Mouse (Mus musculus) heart, postnatal 14 days (tissue): Measurements from ENCODE around the gene AF366264. TPM values are rescaled to one million over a fixed set of nuclear protein-coding genes. Genes with fewer than 3 reads are reported as not detected.
"Not testable (repeated sequence)": the region's sequence is repeated elsewhere in the genome, so short reads cannot be mapped to it uniquely, and the experiment has no call there.

Experiments used
- DNase-seq, 2 experiments: peaks; one replicate each; pipeline ENCODE4 v3.0.0; 2021 to 2022
- intact Hi-C: fragments of 180-260 bp; cut with DNase I; formaldehyde crosslinking; loops from one replicate; pipeline ENCODE4 v1.15.1; 2025
- long read RNA-seq, 2 experiments: library from polyadenylated mRNA; stranded (forward); transcript quantifications; one replicate each; pipeline ENCODE4 v2.0.0; 2021
- total RNA-seq, 2 experiments: library from RNA; stranded (reverse); gene quantifications; 2 replicates each; pipeline ENCODE4 v1.2.3; 2021

AF366264 gene
- total RNA-seq, result not detected
- long read RNA-seq, experiment 1, result 0 reads
- long read RNA-seq, experiment 2, result 0 reads

DNA sequence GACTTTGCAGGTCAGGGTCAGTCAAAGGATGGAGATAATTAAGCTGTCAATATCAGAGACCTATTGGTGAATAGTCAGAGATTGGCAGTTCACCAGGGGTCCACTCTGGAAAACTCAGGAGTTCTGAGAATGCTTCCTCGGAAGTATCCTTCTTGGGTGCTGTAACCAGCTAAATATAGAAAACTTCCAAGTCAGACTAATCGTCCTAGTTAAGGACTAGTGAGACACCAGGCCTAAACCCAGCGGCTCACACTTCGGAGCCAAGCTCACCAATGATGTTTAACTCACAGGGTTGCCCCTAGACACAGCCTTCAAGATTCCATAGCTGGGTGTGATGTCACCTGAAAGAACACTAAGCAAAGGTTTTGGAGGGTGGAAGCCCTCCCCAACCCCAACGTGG lies at the start of gene AF366264:
Gene AF366264, minus strand, starts transcription at position 101 of the 400 bp plus-strand sequence.
- intact Hi-C loops, DNase-seq: not testable (repeated sequence)

DNA sequence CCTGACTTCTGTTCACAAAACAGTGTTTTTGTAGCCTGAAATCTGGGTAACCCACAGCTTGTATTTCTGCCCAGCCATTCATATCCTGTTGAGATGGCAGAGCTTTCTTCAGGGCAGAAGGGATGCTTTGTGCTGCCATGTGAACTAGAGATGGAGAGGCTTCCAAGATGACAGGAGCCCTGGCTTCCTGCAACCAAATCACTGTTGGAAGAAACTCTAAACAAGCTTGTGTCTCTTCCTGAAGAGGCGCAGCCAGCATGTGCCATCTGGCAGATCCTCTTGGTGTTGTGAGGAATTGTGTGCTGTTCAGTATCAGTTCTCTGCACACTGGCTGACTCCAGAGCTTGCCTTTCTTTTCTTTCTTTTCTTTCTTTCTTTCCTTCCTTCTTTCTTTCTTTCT lies 5.1 kb upstream of the AF366264 start:
- intact Hi-C loops, DNase-seq: not testable (repeated sequence)

DNA sequence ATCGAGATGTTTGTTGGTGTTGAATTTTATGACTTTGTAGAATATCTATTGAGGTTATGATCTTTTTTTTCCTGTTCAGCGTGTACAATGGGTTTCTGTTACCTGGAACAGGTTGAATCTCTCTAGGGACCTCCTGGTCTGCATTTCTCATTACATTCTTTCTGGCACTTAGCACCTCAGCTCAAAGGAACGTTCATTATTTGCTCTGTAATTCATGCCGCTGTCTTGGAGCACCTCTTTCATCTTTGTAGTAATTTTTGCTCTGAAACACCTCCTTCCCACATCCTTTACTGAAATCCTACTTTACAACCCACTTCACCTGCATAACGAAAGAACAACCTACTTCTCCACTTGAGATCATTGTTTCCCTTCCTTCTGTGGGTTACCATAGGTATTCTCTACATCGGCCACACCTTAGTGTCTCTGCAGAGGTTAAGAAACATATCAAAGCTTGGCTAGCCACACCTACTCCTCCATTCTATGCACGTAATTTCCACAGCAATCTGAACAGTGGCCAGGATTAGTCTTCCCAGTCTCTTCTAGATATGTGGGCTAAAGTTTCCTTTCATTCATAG lies 9.5 kb downstream of the AF366264 start:
- intact Hi-C loops, result no loop called here
- no peak for DNase-seq

DNA sequence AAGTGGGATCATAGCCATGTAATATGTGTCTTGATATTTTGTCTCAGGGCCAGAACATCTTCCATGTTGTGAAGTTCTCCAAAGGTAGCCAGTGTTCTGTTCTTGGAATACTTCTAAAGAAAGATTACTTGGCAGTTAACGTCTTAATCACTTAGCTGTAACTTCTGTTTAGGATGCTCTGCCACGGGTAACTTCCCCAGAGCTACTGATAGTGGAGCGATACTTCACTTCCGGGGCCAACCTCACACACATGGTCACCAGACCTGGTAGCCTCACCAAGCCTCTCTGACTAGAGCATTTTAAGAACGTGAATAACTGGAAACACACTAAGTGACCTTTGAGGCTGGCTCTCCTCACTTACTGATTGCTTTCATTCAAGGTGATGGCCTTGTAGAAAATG lies 38.6 kb downstream of the AF366264 start:
- intact Hi-C loops, result no loop called here
- DNase-seq, result no peak

DNA sequence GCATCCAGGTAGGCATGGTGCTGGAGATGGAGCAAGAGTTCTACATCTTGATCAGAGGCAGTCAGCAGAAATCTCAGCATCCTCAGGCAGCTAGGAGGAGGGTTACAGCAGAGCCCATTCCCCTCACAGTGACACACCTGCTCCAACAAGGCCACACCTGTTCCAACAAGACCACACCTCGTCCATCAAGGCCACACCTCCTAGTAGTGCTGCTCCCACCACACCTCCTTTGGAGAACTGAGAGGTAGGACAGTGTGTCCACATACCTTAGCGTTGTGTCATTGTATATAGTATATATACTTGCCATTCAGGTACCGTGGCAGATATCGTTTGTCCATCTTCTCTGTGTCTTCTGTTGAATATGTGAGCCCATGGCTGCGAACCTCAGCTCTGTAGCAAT lies 40.5 kb downstream of the AF366264 start:
- no peak for DNase-seq
- intact Hi-C loops, result no loop called here

GRCm38 (mm10) chr8:13793746-13794101 lies 44.5 kb downstream of the AF366264 start:
- intact Hi-C loops, result no loop called here
- no peak for DNase-seq

- intact Hi-C loops, result no loop called here
Measured at GRCm38 (mm10) chr8:13793097-13793745, 45.0 kb downstream of the AF366264 start.

GRCm38 (mm10) chr8:13789606-13790005 lies 48.6 kb downstream of the AF366264 start:
- intact Hi-C loops, result loop anchor here (5.0 kb wide), 2 partner anchors 83 to 98 kb away; no protein-coding TSS in a partner anchor
- DNase-seq, result no peak

More at GRCm38 (mm10) chr8:13793097-13793745, 45.0 kb downstream of the AF366264 start:
- DNase-seq, result no peak

GRCm38 (mm10) chr8:13785764-13786299 lies 52.4 kb downstream of the AF366264 start:
- intact Hi-C loops, result loop anchor here (5.0 kb wide), 2 partner anchors 86 to 101 kb away; no protein-coding TSS in a partner anchor
- peak; percentile 98 for DNase-seq

DNA sequence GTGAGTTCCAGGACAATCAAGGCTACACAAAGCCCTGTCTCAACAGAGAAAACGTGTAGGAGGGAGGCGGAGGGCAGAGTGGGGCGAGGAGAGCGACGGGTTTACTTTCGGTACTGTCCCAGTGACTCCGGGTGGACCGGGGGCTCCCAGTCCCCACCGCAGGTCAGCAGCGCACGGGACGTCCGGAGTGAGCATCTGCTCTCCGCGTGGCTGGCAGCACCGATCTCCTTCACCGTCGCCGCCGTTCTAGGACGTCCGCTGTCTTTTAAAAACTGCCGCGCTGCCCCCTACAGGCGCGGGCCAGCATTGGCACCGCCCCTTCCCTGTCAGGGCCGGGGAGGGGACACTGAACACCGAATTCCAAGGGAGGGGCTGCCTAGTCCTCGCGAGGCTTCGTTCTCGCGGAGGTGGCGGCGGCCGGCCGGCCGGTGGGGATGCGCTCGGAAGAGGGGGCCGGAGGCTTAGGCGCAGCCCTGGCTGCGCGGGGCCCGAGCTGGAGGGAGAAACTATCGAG lies 52.9 kb downstream of the AF366264 start, which contains the start of gene Upf3a:
Gene Upf3a, plus strand, starts transcription at position 366 of the 514 bp plus-strand sequence.
- intact Hi-C loops, result loop anchor here (5.0 kb wide), 2 partner anchors 87 to 102 kb away; no protein-coding TSS in a partner anchor
- peak; percentile 92 to 95 for DNase-seq

Other genes with a start within 250 kb of the AF366264 start
- gene Rasa3, start 160.8 kb downstream of the AF366264 start, total RNA-seq, result 10 to 100 TPM; 22.2 to 22.6 TPM
- not detected for gene Cfap97d2, start 132.5 kb downstream of the AF366264 start, total RNA-seq
- 10 to 100 TPM; 32.3 to 33.4 TPM for gene Cdc16, start 80.7 kb downstream of the AF366264 start, total RNA-seq
- 10 to 100 TPM; 12.0 to 13.3 TPM for gene Upf3a, start 52.8 kb downstream of the AF366264 start, total RNA-seq
- gene Champ1, start 31.3 kb upstream of the AF366264 start, total RNA-seq, result 1 to 10 TPM; 8.3 to 8.8 TPM
- 10 to 100 TPM; 11.6 to 13.4 TPM for gene Coprs, start 51.9 kb upstream of the AF366264 start, total RNA-seq